Mouse (Mus musculus) C2C12 (cell line): Measurements from ENCODE around the gene Rbfox2. TPM values are rescaled to one million over a fixed set of nuclear protein-coding genes. Genes with fewer than 3 reads are reported as not detected.
"Not testable (repeated sequence)": the region's sequence is repeated elsewhere in the genome, so short reads cannot be mapped to it uniquely, and the experiment has no call there.

Experiments used
- H3K27me3 ChIP-seq: one replicate; pipeline ENCODE4 v1.6.1; 2011; ENCODE audit not compliant: control insufficient read depth, insufficient read depth, insufficient read length
- H3K36me3 ChIP-seq: one replicate; pipeline ENCODE4 v1.6.1; 2011; ENCODE audit not compliant: control insufficient read depth, insufficient read depth
- H3K4me3 ChIP-seq: one replicate; pipeline ENCODE4 v1.5.1; 2011; ENCODE audit warnings: mild to moderate bottlenecking, control low read depth; ENCODE audit not compliant: poor library complexity, insufficient read depth, severe bottlenecking
- H3K79me2 ChIP-seq: one replicate; pipeline ENCODE4 v1.6.1; 2011; ENCODE audit not compliant: control insufficient read depth, insufficient read depth
- H3K79me3 ChIP-seq: one replicate; pipeline ENCODE4 v1.6.1; 2011; ENCODE audit warnings: low read depth, control low read depth
- H3ac ChIP-seq: one replicate; pipeline ENCODE3; 2011; ENCODE audit warnings: low read depth; ENCODE audit not compliant: control insufficient read depth, insufficient read length
- CEBPB ChIP-seq: IDR thresholded peaks from one replicate; pipeline ENCODE4 v1.6.1; 2011; ENCODE audit warnings: low read depth, mild to moderate bottlenecking, control low read depth, moderate library complexity
- CTCF ChIP-seq: IDR thresholded peaks from one replicate; pipeline ENCODE4 v1.5.1; 2011; ENCODE audit not compliant: control insufficient read depth, insufficient read depth, insufficient read length
- FOSL1 ChIP-seq: IDR thresholded peaks from one replicate; pipeline ENCODE4 v1.8.0; 2011; ENCODE audit warnings: mild to moderate bottlenecking, low read length; ENCODE audit not compliant: poor library complexity, insufficient read depth, severe bottlenecking
- MAX ChIP-seq: IDR thresholded peaks from one replicate; pipeline ENCODE4 v1.6.1; 2011; ENCODE audit warnings: mild to moderate bottlenecking, control low read depth
- MYOD1 ChIP-seq: IDR thresholded peaks from one replicate; pipeline ENCODE4 v1.6.1; 2011; ENCODE audit warnings: low read depth; ENCODE audit not compliant: control insufficient read depth, insufficient read length
- MYOG ChIP-seq: IDR thresholded peaks from one replicate; pipeline ENCODE4 v1.6.1; 2011; ENCODE audit not compliant: control insufficient read depth, insufficient read length; ENCODE audit errors: extremely low read depth
- USF1 ChIP-seq: IDR thresholded peaks from one replicate; pipeline ENCODE4 v1.6.1; 2011; ENCODE audit warnings: low read depth, mild to moderate bottlenecking, control low read depth, moderate library complexity
- polyA plus RNA-seq: library from polyadenylated mRNA; unstranded; fragments of >200 nt; fragmentation: generic; extraction: Trizol; gene quantifications from one replicate; pipeline ENCODE4 v1.2.1, GENCODE M21; 2012; ENCODE audit warnings: missing spikeins

The Rbfox2 gene
- polyA plus RNA-seq, 1 experiment, result 72.3 TPM

DNA sequence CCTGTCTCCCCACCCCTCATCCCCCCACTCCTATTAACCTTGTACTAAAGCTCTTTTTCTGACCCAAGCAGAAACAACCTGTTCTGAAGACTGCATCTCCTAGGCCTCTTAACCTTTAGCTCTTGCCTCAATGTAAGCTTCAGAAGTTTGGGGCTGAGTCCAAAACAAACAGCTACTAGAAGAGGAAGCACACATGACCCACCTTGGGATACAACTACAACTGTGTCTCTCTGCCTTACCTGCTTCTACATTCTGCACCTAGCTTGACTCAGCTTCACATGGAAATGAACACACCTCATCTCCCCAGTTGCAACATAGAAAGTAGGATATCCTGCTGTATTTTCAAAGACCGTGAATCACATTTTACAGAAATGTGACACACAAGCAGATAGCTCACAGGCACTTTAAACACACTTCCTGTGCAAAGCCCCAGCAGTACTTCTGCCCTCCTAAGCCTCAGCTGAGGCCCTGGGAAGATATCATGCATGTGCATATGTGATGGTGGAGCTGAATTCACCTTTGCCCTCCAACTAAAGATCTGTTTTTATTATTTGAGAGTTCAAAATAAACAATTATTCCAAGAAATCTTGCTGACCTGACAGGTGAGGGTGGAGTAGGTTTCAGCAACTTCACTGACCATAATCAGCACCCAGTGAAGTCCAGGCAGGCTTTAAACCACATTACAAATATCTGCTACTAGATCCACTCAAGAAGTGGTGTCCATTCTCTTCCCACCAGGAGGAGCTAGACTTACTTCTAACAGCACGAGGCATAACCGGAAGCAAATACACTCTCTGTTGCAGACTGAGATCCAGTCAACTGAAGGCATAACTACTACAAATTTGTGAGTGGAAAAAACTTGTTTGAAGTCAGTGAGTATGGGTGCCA lies 29.7 kb downstream of the Rbfox2 start:
- Histone ChIP-seq H3K79me2 (peaks cover 87% of the 10 kb centered on the region), H3ac (no peak overlapping the region), H3K36me3 (no peaks in the 10 kb centered on the region), H3K4me3 (no peak overlapping the region), H3K79me3 (peaks cover 36% of the 10 kb centered on the region), H3K27me3 (no peaks in the 10 kb centered on the region)
- TF ChIP-seq CTCF, result no peak
- no peak for TF ChIP-seq MYOD1
- no peak for TF ChIP-seq MYOG
- no peak for TF ChIP-seq MAX
- TF ChIP-seq FOSL1, result no peak
- TF ChIP-seq CEBPB, result no peak
- no peak for TF ChIP-seq USF1

- Histone ChIP-seq H3K79me3 (peaks cover 41% of the 10 kb centered on the region), H3K79me2 (peaks cover 87% of the 10 kb centered on the region), H3K27me3 (no peaks in the 10 kb centered on the region), H3ac (no peak overlapping the region), H3K36me3 (no peaks in the 10 kb centered on the region), H3K4me3 (no peak overlapping the region)
- no peak for TF ChIP-seq FOSL1
- TF ChIP-seq MYOD1, result no peak
- TF ChIP-seq MAX, result no peak
- TF ChIP-seq CTCF, result no peak
- TF ChIP-seq MYOG, result no peak
- no peak for TF ChIP-seq CEBPB
- TF ChIP-seq USF1, result no peak
Measured at GRCm38 (mm10) chr15:77276300-77276699, 30.5 kb downstream of the Rbfox2 start.

- Histone ChIP-seq H3ac (no peak overlapping the region), H3K27me3 (no peaks in the 10 kb centered on the region), H3K4me3 (no peak overlapping the region), H3K79me2 (peaks cover 87% of the 10 kb centered on the region), H3K79me3 (peaks cover 44% of the 10 kb centered on the region), H3K36me3 (no peaks in the 10 kb centered on the region)
- TF ChIP-seq MYOG, result no peak
Measured at GRCm38 (mm10) chr15:77275572-77275971, 31.2 kb downstream of the Rbfox2 start.

DNA sequence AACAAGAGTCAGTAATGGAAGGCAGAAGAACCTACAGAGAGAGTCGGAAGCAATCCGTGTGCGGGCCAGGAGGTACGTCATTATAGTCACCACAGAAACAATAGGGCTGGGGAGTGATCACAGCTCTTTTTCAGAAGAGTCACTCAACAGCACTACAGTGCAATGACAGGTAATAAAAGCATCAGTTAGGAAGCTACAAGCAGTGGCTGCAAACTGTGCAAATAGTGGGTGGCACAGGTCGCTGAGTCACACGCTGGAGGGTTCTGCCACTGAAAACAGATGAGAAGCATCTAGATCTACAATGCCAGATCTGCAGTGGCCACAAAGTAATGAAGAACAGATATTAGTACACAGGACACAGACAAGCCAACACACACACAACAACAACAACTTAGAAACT lies 32.9 kb downstream of the Rbfox2 start:
- peaks cover 94% of the 10 kb centered on the region for H3K79me2 ChIP-seq
- no peaks in the 10 kb centered on the region for H3K27me3 ChIP-seq
- H3K36me3 ChIP-seq, result no peaks in the 10 kb centered on the region
- H3K4me3 ChIP-seq, result no peak overlapping the region
- no peak overlapping the region for H3ac ChIP-seq
- H3K79me3 ChIP-seq, result peaks cover 49% of the 10 kb centered on the region
- TF ChIP-seq MAX, result no peak
- no peak for TF ChIP-seq CTCF
- TF ChIP-seq MYOG, result no peak
- TF ChIP-seq CEBPB, result no peak
- no peak for TF ChIP-seq FOSL1
- TF ChIP-seq MYOD1, result no peak
- no peak for TF ChIP-seq USF1

DNA sequence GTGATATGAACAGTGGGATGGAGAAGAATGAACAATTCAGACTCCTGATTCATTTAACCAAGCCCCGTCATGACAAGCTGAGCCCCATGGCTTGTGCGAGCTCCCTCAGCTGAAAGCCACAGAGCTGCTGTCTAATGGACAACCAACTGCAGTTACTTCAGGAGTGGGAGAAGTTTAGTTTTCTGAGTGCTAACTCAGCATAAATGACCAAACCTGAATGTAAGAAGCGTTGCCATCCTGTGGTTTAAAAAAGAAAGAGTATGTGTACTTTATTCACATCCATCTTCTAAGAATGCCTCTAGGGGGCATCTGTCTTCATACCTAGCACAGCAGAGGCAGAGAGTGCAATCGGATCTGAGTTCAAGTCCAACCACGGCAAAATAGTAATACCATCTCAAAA lies 35.5 kb downstream of the Rbfox2 start:
- peaks cover 100% of the 10 kb centered on the region for H3K79me2 ChIP-seq
- H3K36me3 ChIP-seq, result no peaks in the 10 kb centered on the region
- H3ac ChIP-seq, result no peak overlapping the region
- no peak overlapping the region for H3K4me3 ChIP-seq
- H3K79me3 ChIP-seq, result peaks cover 41% of the 10 kb centered on the region
- TF ChIP-seq CEBPB (no peak), MAX (no peak), USF1 (no peak), MYOD1 (no peak), CTCF (no peak), FOSL1 (no peak)
- H3K27me3 ChIP-seq, result no peaks in the 10 kb centered on the region

DNA sequence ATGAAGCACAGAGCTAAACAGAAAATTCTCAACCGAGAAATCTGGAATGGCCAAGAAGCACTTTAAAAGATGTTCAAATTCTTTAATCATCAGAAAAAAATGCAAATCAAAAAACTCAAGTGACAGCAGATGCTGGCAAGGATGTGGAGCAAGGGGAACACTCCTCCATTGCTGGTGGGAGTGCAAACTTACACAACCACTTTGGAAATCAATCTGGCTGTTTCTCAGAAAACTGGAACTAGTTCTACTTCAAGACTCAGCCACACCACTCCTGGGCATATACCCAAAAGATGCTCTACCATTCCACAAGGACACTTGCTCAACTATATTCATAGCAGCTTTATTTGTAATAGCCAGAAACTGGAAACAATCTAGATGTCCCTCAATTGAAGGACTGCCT lies 37.3 kb downstream of the Rbfox2 start:
- H3ac ChIP-seq, result not testable (repeated sequence)

More for the DNA sequence above, 37.3 kb downstream of the Rbfox2 start:
- H3K4me3 ChIP-seq, H3K27me3 ChIP-seq, H3K36me3 ChIP-seq: not testable (repeated sequence)
- Histone ChIP-seq H3K79me2 (peaks cover 100% of the 10 kb centered on the region), H3K79me3 (peaks cover 38% of the 10 kb centered on the region)
